Mouse (Mus musculus) heart, postnatal 25 days (tissue): ENCODE results near the gene Apoe. TPM values are rescaled to one million over a fixed set of nuclear protein-coding genes. Genes with fewer than 3 reads are reported as not detected.
"Not testable (repeated sequence)": the region's sequence is repeated elsewhere in the genome, so short reads cannot be mapped to it uniquely, and the experiment has no call there.

ENCODE experiments used
- DNase-seq: peaks from one replicate; pipeline ENCODE4 v3.0.0; 2022; ENCODE audit warnings: low spot score
- intact Hi-C: fragments of 180-260 bp; cut with DNase I; formaldehyde crosslinking; loops from one replicate; pipeline ENCODE4 v1.15.1; 2025
- total RNA-seq, 2 experiments: library from RNA; stranded (reverse); gene quantifications; 2 replicates each; pipeline ENCODE4 v1.2.3; 2021

Apoe gene
- total RNA-seq, 2 experiments from 2014 or later = 309 to 319 TPM

DNA sequence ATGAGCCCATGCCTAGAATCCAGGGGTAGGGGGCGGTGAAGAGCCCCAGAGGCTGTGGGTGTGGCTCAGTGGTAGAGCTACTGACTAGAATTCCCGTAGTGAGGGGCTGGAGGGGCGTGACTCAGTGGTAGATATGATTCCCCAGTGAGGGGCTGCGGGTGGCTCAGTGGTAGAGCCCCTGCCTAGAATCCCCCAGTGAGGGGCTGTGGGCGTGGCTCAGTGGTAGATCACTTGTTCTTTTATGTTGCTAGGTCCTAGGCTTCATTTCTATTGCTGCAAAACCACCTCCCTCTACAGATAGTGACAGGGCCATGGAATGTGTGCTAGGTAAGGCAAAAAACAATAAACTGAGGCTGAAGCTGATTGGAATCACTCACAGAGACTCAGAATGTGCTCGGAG lies 3.1 kb downstream of the Apoe start:
- DNase-seq = no peak
- intact Hi-C loops = no loop called here

DNA sequence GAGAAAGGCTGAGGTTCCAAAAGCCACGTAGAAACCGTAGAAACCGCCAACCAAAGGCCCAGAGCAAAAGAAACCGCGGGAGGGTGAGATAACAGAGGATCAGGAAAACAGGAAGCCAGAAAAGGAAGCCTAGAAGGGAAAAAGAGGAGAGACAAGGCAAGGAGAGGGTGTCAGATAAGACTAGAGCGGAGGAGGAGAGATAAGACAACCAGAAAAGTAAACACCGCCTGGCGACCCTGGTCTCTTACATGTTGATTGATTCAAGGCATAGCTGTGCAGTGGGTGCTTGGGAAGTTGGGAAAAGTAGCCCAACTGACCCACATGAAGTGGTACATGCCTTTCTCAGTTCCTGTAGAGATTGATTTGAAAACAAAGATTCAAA lies 3.8 kb downstream of the Apoe start:
- DNase-seq = no peak
- intact Hi-C loops = no loop called here

GRCm38 (mm10) chr7:19694336-19695212 lies 4.4 kb downstream of the Apoe start:
- intact Hi-C loops = no loop called here
- no peak for DNase-seq

DNA sequence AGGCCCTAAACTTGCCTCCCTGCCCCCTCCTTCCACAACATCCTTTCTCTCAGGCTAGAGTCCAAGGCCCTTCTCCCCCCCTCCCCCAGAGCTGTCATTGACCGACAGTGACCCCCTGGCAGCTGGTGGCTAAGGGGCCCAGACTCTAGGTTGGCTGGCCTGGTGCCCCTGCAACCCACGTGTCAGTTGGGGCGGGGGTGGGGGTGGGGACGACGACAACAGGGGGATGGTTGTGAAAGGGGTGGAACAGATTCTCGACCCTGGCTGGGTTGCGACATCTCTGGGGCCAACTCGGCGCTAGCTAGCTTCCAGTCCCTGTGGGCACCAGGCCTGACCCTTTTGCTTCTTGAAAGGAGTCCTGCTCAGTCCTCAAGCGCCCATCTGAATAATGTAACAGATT lies 5.6 kb downstream of the Apoe start:
- DNase-seq = peak; percentile 61
- intact Hi-C loops = no loop called here

GRCm38 (mm10) chr7:19691873-19692865 lies 6.8 kb downstream of the Apoe start, which contains the start of gene Apoc1:
Gene Apoc1 (minus strand): TSS chr7:19692660.
- DNase-seq = no peak
- intact Hi-C loops = no loop called here

DNA sequence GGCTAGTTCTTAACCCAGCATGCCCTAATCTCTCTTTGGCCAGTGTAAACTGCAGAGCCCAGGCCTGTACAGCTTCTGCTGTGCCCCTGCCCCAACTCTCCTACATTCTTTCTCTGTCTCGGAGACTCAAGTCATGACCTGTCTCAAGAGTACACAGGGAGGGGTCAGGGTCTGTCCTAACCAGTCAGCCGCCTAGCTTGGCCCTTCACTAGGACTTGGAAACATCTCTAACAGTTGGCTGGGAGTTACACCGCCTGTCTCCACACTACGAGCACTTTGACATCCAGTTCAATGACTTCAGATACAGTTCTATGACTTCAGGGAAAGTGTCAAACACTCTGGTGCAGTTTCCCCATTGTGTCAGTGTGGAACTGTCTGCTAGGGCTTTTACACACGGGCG lies 7.6 kb downstream of the Apoe start:
- no peak for DNase-seq
- intact Hi-C loops = no loop called here

DNA sequence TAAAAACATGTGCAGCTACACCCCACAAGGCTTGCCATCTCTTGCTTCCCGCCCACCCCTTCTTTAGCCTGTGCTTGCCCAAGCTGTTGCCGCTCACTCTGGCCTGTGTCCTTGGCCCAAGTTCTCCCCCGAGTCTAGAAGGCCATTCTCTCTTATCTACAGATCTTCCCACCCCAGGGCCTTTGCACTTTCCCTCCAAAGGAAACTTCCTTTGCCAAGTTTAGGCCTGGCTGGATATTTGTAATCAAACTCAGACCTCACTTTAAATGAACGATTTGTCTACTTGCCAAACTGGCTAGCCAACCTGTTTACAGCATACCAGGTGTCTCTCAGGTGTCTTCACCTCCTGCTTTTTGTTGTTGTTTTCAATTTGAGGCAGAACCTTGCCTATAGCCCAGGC lies 8.1 kb downstream of the Apoe start:
- intact Hi-C loops = no loop called here
- no peak for DNase-seq

GRCm38 (mm10) chr7:19688611-19689010 lies 10.4 kb downstream of the Apoe start:
- DNase-seq = no peak
- intact Hi-C loops = no loop called here

GRCm38 (mm10) chr7:19688101-19688500 lies 10.9 kb downstream of the Apoe start:
- intact Hi-C loops = no loop called here
- no peak for DNase-seq

DNA sequence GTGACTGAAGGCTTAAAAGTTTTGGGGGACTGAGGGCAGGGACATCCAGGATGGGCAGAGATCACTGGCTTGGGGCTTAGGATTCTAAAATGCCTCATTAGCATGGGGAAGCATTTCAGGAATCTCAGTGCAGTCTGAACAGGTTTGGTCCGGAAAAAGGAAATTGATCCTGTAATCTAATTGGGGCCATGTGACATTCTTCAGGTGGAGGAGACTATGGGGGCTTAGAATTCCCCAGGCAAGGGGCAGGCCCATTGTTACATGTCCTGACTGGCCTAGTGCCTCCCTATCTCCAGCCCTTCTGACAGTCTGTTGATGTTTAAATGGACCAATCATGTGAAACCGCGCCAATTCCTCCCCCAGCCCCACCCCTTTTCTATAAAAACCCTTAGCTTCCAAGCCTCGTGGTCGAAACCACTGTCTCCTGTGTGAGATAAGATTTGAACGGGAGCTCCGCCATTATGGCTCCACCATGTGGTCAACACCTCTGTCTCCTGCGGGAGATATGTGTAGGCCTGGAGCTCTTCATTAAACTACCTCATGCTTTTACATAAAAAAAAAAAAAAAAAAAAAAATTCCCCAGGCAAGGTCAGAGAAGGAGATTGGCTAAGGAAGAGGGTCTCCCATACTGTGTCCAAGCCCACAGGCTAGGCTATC lies 11.9 kb downstream of the Apoe start:
- intact Hi-C loops, DNase-seq: not testable (repeated sequence)

- no peak for DNase-seq
- intact Hi-C loops = no loop called here
These were observed 12.5 kb downstream of the Apoe start for GRCm38 (mm10) chr7:19686521-19686920.

GRCm38 (mm10) chr7:19685374-19685773 lies 13.6 kb downstream of the Apoe start:
- intact Hi-C loops = no loop called here
- DNase-seq = no peak

DNA sequence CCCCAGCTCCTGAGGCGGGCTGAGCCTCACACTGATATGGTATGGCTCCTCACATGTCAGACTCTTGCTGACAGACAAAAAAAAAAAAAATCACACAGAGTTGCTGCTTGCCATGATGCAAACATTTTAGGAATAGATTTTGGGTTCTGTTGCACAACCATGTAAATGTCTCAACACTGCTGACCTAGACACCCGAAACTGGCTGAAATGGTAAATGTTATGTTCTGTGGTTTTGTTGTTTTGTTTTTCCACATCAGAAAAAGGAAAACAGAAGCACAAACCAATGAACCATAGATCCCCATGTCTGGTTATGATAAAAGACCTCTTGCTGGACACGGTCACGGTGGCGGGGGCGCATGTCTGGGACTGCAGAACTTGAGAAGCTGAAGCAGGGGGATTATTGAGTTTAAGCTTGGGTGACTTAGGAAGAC lies 15.2 kb downstream of the Apoe start:
- intact Hi-C loops = no loop called here

DNA sequence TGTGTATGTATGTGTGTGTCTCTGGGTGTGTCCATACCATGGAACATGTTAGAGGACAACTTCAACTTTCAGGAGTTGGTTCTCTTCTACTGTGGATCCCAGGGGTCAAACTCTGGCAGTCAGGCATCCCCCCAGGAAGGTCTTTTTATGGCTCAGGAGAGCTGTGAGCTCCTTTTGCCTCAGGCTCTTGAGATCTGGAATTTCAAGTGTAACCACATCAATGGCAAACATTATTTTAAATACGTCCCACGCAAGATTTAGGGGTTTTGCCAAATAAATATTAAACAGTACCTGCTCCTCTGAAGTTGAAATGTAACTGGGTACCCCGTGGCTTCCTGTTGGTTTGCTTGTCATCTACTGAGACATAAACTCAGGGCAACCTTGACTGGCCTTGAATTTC lies 16.0 kb downstream of the Apoe start:
- intact Hi-C loops = no loop called here
- no peak for DNase-seq

More for the DNA sequence above, 15.2 kb downstream of the Apoe start:
- no peak for DNase-seq

- intact Hi-C loops = no loop called here
- DNase-seq = no peak
These were observed 17.7 kb downstream of the Apoe start, which contains the start of the genes Gm44805 and Apoc4 for GRCm38 (mm10) chr7:19681202-19681694. Gene Gm44805 (minus strand): TSS chr7:19681423. Gene Apoc4 (minus strand): TSS chr7:19681479.

GRCm38 (mm10) chr7:19680702-19681101 lies 18.3 kb downstream of the Apoe start:
- no peak for DNase-seq
- intact Hi-C loops = no loop called here

- no peak for DNase-seq
These were observed 20.1 kb downstream of the Apoe start for GRCm38 (mm10) chr7:19678901-19679300.

DNA sequence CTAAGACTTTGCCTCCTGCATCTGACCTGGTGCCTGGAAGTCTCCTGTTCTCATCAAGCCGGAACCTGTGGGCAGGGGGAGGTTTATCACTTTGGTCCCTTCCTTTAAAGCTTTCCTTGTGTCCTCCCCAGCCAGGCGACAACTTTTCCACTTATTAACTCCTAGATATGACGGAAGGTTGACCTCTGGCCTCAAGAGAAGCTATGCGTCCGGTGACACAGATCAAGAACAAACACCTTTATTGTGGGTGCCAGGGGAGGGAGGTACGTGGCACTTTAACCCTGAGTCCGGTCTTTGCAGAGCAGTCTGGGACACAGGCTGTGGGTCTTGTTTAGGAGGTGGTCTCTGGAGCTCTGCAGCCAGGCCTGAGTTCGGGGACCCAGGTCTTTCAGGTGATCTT lies 21.1 kb downstream of the Apoe start, which contains the start of gene Apoc2:
Gene Apoc2 (minus strand): TSS at position 70 of the 400 bp plus-strand sequence.
- intact Hi-C loops = no loop called here
- no peak for DNase-seq

More at GRCm38 (mm10) chr7:19678901-19679300, 20.1 kb downstream of the Apoe start:
- intact Hi-C loops = no loop called here

DNA sequence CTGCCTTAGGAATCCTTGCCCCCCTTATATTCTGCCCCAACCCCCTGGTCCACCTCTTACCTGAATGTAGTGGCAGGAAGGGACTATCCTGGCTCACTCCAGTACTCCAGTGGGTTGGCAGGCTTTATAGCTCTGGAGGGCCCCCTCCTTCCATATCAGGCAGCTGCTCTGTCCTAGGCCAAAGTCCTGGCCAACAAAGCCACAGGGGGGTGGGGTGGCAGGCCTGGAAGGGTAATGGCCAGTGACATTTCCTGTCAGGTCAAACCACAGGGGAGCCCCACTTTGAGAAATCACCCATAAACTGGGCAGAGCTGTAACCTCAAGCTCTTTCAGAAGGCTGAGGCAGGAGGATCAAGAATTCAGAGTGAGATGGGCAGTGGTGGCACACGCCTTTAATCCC lies 22.3 kb downstream of the Apoe start:
- intact Hi-C loops = no loop called here
- no peak for DNase-seq

GRCm38 (mm10) chr7:19675824-19676223 lies 23.2 kb downstream of the Apoe start:
- intact Hi-C loops = no loop called here
- no peak for DNase-seq
